Mouse (Mus musculus) urinary bladder, postnatal 10 days (tissue): ENCODE measurements around the gene Nxpe4.
"Not testable (repeated sequence)": the region's sequence is repeated elsewhere in the genome, so short reads cannot be mapped to it uniquely, and the experiment has no call there.

Experiments used
- DNase-seq: peaks from one replicate; pipeline ENCODE4 v3.0.0; 2022; ENCODE audit warnings: low spot score

The Nxpe4 gene

GRCm38 (mm10) chr9:48240431-48240830 is 78.6 kb downstream of the Nxpe4 start:
- DNase-seq = no peak

- DNase-seq = no peak
Observed at GRCm38 (mm10) chr9:48241791-48242190, 80.0 kb downstream of the Nxpe4 start.

GRCm38 (mm10) chr9:48242756-48243155 is 80.9 kb downstream of the Nxpe4 start:
- no peak for DNase-seq

- no peak for DNase-seq
Observed at GRCm38 (mm10) chr9:48244175-48244574, 82.4 kb downstream of the Nxpe4 start.

GRCm38 (mm10) chr9:48245525-48245924 is 83.7 kb downstream of the Nxpe4 start:
- no peak for DNase-seq

GRCm38 (mm10) chr9:48247276-48247675 is 85.5 kb downstream of the Nxpe4 start:
- DNase-seq = no peak

- no peak for DNase-seq
Observed at GRCm38 (mm10) chr9:48252236-48252635, 90.4 kb downstream of the Nxpe4 start.

GRCm38 (mm10) chr9:48257001-48257400 is 95.2 kb downstream of the Nxpe4 start:
- no peak for DNase-seq

- DNase-seq = no peak
Observed at GRCm38 (mm10) chr9:48257741-48258423, 96.1 kb downstream of the Nxpe4 start.

- DNase-seq = no peak
Observed at GRCm38 (mm10) chr9:48264616-48265015, 102.8 kb downstream of the Nxpe4 start.

GRCm38 (mm10) chr9:48265491-48265890 is 103.7 kb downstream of the Nxpe4 start:
- no peak for DNase-seq

- peak; percentile 51 for DNase-seq
Observed at GRCm38 (mm10) chr9:48266286-48267027, 104.6 kb downstream of the Nxpe4 start.

- no peak for DNase-seq
Observed at GRCm38 (mm10) chr9:48267028-48267441, 105.2 kb downstream of the Nxpe4 start.

GRCm38 (mm10) chr9:48267960-48268359 is 106.1 kb downstream of the Nxpe4 start:
- DNase-seq = no peak

GRCm38 (mm10) chr9:48276831-48277230 is 115.0 kb downstream of the Nxpe4 start:
- DNase-seq = no peak

GRCm38 (mm10) chr9:48284221-48284620 is 122.4 kb downstream of the Nxpe4 start:
- no peak for DNase-seq

GRCm38 (mm10) chr9:48290281-48290680 is 128.5 kb downstream of the Nxpe4 start:
- DNase-seq = no peak

- DNase-seq = no peak
Observed at GRCm38 (mm10) chr9:48294754-48295153, 132.9 kb downstream of the Nxpe4 start.

GRCm38 (mm10) chr9:48298983-48299382 is 137.2 kb downstream of the Nxpe4 start:
- no peak for DNase-seq

GRCm38 (mm10) chr9:48303564-48303963 is 141.7 kb downstream of the Nxpe4 start:
- not testable (repeated sequence) for DNase-seq

- no peak for DNase-seq
Observed at GRCm38 (mm10) chr9:48311241-48311640, 149.4 kb downstream of the Nxpe4 start.

- DNase-seq = no peak
Observed at GRCm38 (mm10) chr9:48314194-48314593, 152.4 kb downstream of the Nxpe4 start.

- DNase-seq = no peak
Observed at GRCm38 (mm10) chr9:48315825-48316224, 154.0 kb downstream of the Nxpe4 start.

GRCm38 (mm10) chr9:48326338-48326737 is 164.5 kb downstream of the Nxpe4 start:
- no peak for DNase-seq
